Mouse (Mus musculus) monocyte, adult 2 months (primary cell): ENCODE data around the gene Adssl1.

ENCODE experiments used
- DNase-seq, 2 experiments: peaks; one replicate each; pipeline ENCODE4 v3.0.0; 2022; ENCODE audit warnings: low spot score in 2 of 2, low read depth in 1 of 2

Gene Adssl1

GRCm38 (mm10) chr12:112619686-112620353 is at the start of gene Adssl1:
Gene Adssl1, plus strand, starts transcription at chr12:112620045.
- DNase-seq: peak; percentile 64 to 68

DNA sequence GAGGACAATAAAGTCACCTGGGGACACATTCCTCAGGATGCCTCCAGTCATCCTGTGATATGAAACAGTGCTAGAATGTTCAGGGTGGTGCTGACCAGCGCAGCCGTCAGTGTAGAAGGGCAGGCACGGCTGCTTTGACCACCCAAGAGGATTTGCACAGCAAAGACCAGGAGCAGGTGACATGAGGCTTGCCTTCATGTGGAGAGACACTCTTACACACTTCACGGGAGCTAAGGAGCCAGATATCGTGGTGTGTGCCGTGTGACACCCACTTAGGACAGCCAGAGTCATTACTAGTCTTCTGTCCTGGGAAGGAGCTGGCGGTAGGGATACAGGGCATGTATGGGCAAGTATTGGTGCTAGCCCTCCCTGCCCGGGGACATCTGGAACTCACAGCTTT is 49.7 kb upstream of the Adssl1 start:
- no peak for DNase-seq

DNA sequence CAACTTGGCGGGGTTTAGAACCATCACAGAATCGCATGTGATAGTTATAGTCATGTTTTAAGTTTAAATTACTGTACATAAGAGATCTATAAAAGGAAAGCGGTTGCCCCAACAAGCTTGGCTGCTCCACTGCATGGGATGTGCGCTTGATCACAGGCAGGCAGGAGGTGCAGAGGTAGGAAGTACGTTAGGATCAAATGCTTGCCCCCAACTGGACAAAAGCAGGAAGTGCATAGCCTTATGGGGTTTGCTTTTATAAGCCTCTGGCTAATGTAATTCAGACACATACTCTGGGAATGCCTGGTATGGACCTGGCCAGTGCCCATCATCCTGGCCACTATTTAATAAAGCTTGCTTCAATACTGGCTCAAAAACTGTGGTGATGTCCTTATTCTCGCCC is 48.8 kb upstream of the Adssl1 start:
- no peak for DNase-seq

DNA sequence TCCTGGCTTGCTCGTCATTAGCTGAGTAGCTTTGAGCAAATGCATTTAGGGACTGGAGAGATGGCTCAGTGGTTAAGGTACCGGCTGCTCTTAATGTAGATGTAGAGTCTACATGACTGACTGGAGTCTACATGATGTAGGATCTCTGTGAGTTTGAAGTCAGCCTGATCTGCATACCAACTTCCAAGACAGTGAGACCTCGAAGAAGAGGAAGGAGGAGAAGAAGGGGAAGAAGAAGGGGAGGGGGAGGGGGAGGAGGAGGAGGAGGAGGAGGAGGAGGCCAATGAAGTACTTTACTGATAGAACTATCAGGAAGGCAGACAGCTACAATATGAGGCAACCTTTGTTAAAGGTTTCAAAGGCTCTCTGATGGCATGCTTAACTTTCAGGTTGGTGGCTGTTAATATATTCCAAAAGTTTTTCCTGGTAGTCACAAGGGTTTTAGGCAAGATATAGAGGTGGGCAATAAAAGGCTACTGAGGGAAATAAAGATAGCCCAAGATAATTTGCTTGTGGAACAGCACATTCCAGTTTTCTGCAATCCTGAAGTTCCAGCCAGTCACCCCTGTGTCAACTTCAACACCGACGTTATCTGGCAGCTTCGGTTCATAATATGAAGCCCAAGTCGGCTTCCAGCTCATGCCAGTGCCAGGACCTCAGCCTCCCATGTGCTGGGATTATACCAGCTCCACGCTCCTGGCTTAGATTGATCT is 44.4 kb upstream of the Adssl1 start:
- no peak for DNase-seq

DNA sequence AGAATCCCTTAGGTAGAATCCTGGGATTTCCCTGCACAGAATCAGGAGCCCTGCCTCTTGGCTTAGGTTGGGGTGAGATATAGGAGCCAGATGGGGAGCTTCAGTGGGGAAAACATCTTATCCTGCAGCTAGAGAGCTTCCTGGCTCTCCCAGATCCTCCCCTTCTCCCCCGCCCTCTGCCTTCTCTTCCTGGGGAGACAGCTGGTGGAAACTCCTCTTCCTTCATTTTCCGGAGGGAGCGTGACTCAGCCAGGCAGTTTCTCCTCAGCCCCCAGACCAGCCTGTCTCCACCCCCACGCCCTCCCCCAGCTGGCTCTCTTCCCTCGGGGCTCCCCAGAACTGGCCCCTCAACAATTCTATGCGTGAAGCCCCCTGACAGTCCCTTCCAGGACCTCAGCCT is 43.5 kb upstream of the Adssl1 start:
- DNase-seq: no peak

DNA sequence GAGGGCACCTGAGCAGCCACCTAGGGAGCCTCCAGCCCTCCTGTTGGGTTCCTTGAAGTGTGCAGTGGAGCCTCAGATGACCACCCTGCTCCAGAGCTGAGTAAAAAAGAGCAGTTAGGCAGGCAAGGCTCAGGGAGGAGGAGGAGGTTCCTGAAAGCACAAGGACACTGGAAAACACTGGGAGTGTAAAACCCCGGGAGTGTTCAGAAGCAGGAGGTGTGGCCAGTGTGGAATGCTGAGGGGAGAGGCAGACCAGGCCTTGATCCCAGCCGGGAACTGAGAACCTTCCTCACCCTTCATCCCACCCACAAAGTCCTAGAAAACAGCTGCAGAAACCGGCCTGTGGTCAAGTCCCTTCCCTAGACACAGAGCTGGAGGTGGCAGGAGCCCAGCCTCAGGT is 43.1 kb upstream of the Adssl1 start:
- DNase-seq: no peak

DNA sequence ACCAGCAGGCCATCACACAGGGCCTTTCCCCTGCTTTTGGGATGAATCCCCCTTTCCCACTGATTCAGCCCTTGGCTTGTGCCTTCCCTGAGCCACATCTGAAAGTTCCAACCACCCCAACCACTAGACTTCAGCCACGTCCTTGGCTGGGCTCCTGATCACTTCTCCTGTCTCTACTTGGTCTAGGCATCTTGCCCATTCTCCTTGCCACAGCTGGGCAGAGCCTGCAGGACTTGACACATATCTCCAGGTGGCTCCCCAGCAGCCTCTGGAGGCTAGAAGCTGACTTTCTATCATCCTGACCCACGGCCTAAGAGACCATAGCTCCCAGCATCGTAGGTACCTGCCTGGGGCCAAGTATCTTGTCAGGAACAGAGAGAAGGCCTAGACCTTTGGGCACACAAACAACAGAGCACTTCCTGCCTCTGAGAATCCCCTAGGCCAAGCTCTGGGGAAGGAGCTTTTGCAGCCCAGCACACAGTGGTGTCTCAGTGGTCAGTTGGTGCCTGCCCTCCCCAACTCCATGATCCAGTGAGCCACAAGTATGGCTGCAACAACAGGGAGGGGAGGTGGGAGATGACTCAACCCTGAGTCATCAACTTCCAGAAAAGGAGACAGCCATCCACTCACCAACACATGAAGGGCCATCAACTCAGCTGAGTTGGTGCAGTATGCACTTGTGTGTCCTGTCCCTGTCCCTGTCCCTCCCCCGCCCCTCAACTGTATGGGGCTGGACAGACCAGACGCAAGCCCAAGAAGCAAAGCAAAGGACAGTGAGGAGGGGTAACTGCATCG is 41.4 kb upstream of the Adssl1 start:
- no peak for DNase-seq

DNA sequence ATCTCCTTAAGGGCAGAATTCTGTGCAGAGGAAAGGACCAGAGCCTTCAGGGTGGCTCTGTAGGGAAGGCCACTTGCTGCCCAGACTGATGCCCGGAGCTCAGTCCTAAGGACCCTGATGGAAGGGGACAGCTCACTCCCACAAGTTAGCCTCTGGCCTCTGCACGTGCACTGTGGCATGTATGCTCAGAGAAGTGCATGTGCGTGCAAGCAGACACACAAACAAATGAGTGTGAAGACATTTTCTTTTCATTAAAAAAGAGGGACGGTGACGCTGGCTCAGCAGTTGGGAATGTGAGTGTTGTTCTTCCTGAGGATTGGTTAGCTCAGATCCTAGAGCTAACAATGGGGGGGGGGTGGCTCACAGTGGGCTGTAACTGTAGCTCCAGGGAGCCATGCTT is 40.4 kb upstream of the Adssl1 start:
- no peak for DNase-seq

GRCm38 (mm10) chr12:112579926-112580325 is 39.9 kb upstream of the Adssl1 start:
- no peak for DNase-seq

DNA sequence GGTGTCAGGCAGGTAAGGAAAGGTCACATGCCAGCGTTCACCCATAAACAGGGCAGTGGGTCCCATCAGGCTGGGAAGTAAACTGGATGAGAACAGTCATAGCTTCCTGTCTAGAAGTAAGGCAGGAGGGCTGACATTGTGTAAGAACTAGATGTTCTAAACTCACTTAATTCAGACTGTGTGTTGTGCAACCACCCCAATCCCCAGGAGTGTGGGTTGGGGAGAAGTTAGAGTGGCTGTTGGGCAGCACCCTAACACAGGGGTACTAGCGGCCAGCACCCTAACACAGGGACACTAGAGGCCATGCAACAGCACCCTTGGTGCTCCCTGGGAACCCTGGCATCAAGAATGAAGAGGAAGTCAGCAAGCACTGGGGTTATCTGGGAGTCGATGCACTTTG is 38.7 kb upstream of the Adssl1 start:
- peak in 1 of 2 experiments; percentile 26 for DNase-seq

DNA sequence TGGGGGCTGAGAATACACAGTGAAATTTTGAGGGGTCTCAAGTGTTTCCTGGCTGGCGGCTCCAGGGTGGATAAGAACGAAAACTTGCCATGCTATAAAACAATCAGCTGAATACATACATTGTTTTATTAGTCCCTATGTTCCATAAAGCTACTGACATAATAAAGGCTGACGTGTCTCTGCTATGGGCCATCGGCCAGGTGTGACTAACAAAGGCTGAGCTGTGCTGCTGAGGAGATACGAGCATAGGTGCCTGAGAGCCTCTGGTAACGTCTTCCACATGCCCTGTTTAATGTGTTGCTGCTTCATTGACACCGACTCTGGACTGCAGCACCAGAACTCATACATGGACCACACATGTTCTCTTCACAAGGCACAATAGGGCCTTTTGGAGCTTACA is 34.9 kb upstream of the Adssl1 start:
- DNase-seq: no peak

DNA sequence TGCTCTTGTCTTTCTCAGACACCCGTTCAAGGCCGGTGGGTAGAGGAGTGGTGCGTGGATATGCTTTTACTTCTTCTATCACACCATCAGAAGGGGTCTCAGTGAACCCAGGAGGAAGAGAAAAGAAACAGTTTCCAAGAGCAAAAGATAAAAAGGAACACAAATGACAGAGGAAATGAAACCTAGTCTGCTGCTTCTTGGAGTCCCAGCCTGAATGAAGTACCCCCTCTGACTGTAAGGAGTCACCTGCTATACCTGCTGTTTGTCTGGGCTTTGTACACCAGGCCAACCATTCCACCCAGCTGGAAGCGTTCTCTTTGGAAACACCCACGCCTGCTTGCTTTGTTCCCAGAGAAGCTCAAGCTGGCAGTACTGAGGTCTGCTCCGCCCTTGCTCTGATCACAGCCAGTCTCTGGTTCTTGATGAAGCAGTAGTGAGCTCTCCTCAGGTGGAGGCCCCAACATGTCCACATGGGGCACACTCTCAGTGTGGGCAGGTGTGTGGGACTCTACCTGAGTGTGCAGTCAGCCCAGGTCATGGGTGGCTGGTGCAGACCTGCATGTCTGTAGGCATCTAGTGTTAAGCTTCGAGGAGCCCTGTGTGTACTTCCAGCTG is 33.8 kb upstream of the Adssl1 start:
- no peak for DNase-seq

DNA sequence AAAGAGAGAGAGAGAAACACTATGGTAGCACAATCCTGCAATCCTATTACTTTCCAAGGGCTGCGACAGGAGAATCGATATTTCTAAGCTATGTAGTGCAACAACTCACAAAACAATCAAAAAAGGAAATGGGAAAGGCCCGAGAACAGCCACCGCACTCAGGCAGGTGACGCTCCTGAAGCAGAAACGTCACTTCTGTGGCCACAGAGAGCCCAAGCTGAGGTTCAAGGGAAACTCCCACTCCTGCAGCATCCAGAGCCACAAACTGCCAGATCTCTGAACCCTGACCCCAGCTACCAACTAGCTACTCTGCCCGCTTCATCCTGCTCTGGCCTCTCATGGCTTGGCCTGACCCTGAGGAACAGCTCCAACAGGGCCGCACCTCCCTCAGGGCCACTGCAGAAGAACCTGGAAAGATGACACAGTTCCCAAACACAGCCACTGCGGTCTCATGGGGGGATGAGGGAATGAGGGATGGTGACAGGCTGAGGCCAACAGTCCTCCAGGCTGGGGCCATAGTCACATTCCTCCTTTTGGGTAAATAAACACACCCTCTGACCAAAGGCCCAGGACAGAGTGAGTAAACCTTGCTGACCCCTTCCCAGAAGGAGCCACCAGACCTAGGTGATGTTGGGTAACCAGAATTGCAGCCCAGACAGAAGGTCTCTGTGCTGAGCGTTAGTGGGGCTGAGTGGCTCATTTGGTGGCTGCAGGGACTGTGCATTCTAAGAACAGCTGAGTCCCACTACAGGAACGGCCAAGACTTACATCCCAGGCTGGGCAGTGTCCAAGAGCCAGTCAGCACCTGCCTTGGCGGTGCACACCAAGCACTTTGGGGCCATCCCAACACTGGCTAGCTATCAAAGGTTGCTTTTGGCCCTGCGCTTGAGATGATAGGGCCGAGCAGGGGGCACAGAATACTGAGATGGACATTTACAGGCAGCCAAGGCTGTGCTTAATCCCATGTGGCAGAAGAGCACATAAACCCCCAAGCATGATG is 32.4 kb upstream of the Adssl1 start:
- DNase-seq: no peak

- peak in 1 of 2 experiments; percentile 37 for DNase-seq
These were observed 31.2 kb upstream of the Adssl1 start, which contains the start of gene Inf2 for GRCm38 (mm10) chr12:112588426-112589256. Gene Inf2, plus strand, starts transcription at chr12:112588784.

- DNase-seq: no peak
These were observed 30.2 kb upstream of the Adssl1 start for GRCm38 (mm10) chr12:112589491-112590191.

GRCm38 (mm10) chr12:112590566-112591239 is 29.1 kb upstream of the Adssl1 start:
- DNase-seq: no peak

DNA sequence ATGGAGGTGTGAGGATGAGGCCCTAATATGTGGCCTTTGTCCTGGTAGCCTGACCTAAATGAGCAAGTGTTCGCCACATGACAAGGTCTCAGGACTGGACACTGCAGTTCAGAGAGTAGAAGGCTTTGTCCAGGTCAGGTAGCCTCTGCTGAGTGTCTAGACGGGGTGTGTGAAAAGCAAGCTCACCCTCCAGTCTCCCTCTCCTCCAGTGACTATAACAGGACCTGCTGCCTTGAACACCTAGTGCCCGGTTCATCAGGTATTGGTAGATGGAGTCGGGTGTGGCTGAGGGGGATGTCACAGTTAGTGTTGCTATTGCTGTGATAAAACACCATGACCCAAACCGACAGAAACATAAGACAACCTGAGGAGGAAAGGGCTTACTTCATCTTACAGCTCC is 28.6 kb upstream of the Adssl1 start:
- no peak for DNase-seq

- DNase-seq: no peak
These were observed 28.1 kb upstream of the Adssl1 start for GRCm38 (mm10) chr12:112591730-112592129.
